Mouse (Mus musculus): ENCODE results near the gene Rft1. TPM values are rescaled to one million over a fixed set of nuclear protein-coding genes. Genes with fewer than 3 reads are reported as not detected.
"Not testable (repeated sequence)": the region's sequence is repeated elsewhere in the genome, so short reads cannot be mapped to it uniquely, and the experiment has no call there.

The Rft1 gene
- total RNA-seq, 2 experiments from 2014 or later = 9.2 to 9.5 TPM

- intact Hi-C loops (cut with DNase I) = no loop called here
- peak; percentile 84 to 87 for DNase-seq
Measured at GRCm38 (mm10) chr14:30715618-30716050, 61.5 kb downstream of the Rft1 start.

- DNase-seq = peak; percentile 71 to 77
- intact Hi-C loops (cut with DNase I) = no loop called here
Measured at GRCm38 (mm10) chr14:30716051-30716952, 62.1 kb downstream of the Rft1 start.

- intact Hi-C loops (cut with DNase I) = no loop called here
Measured at GRCm38 (mm10) chr14:30716953-30717285, 62.8 kb downstream of the Rft1 start.

GRCm38 (mm10) chr14:30718696-30719095, 64.5 kb downstream of the Rft1 start:
- intact Hi-C loops (cut with DNase I); DNase-seq: not testable (repeated sequence)

More at GRCm38 (mm10) chr14:30716953-30717285, 62.8 kb downstream of the Rft1 start:
- DNase-seq = no peak

DNA sequence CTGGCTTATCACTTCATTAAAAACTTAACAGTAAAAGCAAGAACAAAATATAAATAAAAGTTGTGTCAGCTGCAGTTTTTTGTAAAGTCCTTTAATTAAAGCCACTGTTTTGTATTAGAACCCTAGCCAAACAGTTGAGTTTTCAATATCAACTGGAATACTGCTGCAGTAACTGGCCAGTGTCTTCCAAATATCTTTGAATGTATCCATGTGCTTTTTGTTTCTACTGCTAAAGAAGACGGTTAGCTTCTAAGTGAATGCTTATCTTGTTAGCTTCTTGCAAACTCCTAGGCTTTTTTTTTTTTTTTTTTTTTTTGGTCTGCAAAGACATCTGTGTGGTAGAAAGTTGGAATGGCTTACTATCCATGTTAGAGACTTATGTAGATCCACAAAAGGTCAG, 65.4 kb downstream of the Rft1 start:
- no peak for DNase-seq
- intact Hi-C loops (cut with DNase I) = no loop called here

- no peak for DNase-seq
- intact Hi-C loops (cut with DNase I) = no loop called here
Measured at GRCm38 (mm10) chr14:30721850-30722249, 67.7 kb downstream of the Rft1 start.

DNA sequence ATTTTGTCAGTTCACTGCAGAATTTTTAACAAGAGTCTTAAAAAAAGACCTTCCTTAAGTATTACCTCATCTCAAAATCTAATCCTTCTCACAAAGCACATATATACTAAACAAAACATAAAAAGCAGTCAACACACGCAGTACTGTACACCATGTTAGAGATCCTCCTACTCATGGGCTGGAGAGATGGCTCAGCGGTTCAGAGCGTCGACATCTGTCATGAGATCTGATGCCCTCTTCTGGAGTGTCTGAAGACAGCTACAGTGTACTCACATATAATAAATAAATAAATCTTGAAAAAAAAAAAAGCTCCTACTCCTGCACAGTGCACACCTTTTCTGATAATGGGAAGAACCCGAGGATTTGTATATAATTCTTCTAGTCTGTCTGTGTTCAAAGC, 68.2 kb downstream of the Rft1 start:
- intact Hi-C loops (cut with DNase I) = no loop called here
- no peak for DNase-seq

DNA sequence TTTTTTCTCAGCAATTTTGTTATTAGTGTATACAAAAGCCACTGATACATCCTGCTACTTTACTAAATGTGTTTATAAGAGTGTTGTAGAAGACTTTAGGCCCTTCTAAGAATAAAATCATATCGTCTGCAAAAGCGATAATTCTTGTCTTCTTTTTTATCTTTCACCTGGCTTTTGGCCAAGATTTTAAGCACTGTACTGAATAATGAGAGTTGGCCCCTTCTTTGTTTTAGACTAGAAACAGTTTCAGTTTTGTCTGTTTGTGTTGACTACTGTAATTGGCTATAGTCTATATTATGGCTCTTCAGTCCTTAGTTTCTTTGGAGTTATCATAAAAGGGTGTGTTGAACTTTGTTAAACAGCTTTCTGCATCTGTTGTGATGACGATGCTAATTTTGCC, 77.7 kb downstream of the Rft1 start:
- intact Hi-C loops (cut with DNase I) = no loop called here
- DNase-seq = no peak

GRCm38 (mm10) chr14:30734665-30735064, 80.5 kb downstream of the Rft1 start:
- intact Hi-C loops (cut with DNase I) = no loop called here

DNA sequence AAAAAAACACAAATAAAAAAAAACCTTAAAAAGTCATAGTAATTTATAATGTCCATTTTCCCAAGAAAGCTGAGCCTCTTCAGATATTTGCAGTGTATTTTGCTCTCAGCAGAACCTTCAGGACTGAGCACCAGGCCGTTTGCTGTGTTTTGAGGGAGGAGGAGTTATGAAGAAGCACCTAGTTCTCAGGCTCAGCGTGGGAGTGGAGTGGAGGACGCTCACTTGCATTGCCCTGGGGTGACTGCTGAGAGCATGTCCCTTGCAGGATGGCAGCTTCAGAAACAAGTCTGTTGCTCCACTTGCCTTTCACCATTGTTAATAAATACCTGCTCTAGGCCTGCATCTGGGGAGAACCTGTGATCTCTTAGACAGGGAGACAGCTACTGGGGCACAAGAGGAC, 81.7 kb downstream of the Rft1 start:
- DNase-seq = no peak
- intact Hi-C loops (cut with DNase I) = no loop called here

More at GRCm38 (mm10) chr14:30734665-30735064, 80.5 kb downstream of the Rft1 start:
- DNase-seq = no peak

DNA sequence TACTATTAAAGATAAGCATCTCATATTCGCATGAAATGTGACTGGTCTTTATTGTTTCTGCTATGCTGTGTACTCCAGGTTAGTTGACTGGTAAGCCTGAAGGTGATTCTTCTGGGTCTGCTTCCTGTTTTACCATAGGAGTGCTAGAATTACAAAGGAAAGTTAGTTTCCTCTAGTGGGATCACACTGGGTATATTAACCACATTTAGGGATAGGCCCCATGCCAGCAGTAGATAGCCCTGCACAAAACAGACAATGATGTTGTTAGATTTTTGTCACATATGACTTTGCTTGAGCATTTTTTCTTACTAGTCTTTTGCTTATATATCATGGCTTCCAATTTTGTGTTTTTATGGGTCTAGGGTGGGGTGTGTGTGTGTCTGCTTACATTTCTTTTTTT, 82.3 kb downstream of the Rft1 start:
- DNase-seq = no peak
- intact Hi-C loops (cut with DNase I) = no loop called here

Other genes starting within 250 kb of the Rft1 start
- 10 to 100 TPM; 14.5 to 14.6 TPM for gene Dcp1a, start 174.8 kb upstream of the Rft1 start, total RNA-seq (2021)
- gene Cacna1d, start 162.9 kb upstream of the Rft1 start, total RNA-seq (2021) = 1 to 10 TPM; 3.7 to 4.2 TPM
- 10 to 100 TPM; 35.1 to 39.2 TPM for gene Tkt, start 106.0 kb upstream of the Rft1 start, total RNA-seq (2021)
- 10 to 100 TPM; 14.3 to 15.7 TPM for gene Prkcd, start 28.1 kb upstream of the Rft1 start, total RNA-seq (2021)
- 10 to 100 TPM; 11.6 to 12.9 TPM for gene Sfmbt1, start 60.5 kb downstream of the Rft1 start, total RNA-seq (2021)
- gene Tmem110, start 171.2 kb downstream of the Rft1 start, total RNA-seq (2021) = 1 to 10 TPM; 7.6 to 7.7 TPM
- 10 to 100 TPM; 10.7 to 13.5 TPM for gene Mustn1, start 224.8 kb downstream of the Rft1 start, total RNA-seq (2021)
- gene Itih4, start 232.1 kb downstream of the Rft1 start, total RNA-seq (2021) = 1 to 10 TPM; 2.7 to 6.5 TPM

Data from heart, postnatal 14 days (tissue).